Mouse (Mus musculus) B cell, adult 2 months (primary cell): ENCODE results near the gene Gm3755.
"Not testable (repeated sequence)": the region's sequence is repeated elsewhere in the genome, so short reads cannot be mapped to it uniquely, and the experiment has no call there.

Experiments
- DNase-seq, 2 experiments: peaks; one replicate each; pipeline ENCODE4 v3.0.0; 2022

Gm3755 gene

DNA sequence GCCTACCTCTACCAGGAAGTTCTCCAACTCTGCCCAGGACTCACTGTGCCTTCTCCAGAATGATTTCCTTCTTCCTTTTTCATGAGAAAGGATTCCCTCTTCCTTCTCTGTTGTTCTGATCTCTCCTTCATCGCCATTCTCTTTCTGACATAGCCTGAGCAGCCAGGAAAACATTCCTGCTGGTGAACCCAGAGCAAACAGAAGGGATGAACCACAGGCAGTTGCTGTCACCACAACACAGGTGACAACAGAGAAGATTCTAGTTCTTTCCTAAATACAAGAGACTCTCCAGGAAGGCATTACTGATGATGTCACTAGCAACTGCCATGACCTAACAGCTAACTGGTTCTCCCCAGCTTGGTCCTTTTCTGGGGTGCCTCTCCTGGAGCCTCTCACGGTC lies at the start of gene Gm3755:
Gm3755 (minus strand) TSS at position 101 of the 400 bp plus-strand sequence.
- DNase-seq = not testable (repeated sequence)

DNA sequence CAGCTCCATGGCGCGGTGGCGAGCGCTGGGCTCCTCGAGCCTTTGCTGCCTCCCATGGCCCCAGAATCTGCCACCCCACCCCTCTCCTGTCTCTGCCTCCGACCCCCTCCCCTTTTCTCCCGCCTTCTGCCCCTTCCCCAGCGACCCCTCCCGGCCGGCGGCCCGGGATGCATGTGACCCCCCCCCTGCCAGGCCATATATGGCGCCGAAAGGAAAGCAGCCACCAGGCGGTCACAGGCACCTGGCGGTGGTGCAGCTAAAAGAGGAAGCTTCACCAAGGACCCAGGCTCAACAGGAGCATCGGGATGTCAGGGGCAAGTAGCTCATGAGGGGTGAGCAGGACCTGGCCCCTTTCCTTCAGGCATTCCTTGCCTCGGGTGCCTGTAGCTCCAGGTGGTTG lies 38.0 kb upstream of the Gm3755 start:
- not testable (repeated sequence) for DNase-seq

DNA sequence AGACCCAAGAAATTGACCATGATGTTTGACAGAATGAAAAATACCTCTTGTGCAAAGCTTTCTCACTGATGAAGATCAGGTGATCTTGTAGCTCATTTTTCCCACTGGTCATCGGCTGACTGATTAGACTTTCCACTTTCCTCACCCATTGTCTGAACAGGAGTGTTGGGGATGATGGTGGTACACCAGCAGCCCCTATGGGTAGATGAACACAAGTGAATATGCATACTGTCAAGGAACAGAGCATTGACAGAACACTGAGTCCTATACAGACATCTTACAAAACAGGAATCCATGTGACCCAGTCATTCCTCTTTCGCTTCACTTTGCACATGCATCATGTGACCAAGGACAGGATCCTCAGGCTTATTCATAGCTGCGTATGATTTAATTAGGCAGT lies 32.9 kb upstream of the Gm3755 start, which contains the start of gene Gm3752:
Gm3752 (minus strand) TSS at position 101 of the 400 bp plus-strand sequence.
- not testable (repeated sequence) for DNase-seq

DNA sequence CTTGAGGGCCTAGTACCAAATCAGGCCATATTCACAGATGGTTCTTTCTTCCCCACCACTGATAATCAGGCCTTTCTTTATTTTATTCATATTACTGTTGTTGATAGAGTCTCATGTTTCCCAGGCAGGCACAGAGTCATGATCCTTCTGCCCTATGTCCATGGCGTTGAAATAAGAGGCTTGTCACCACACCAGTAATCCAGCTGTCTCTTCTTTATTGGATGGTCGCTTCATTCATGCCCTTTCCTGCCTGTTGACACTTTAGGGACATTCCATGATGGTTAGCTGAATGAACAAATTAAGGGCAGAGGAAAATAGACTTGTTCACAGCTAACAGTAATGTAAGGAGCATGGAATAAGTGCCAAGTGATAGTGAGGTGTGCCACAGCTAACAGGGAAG lies 28.2 kb downstream of the Gm3755 start:
- not testable (repeated sequence) for DNase-seq
